Mouse (Mus musculus): Measurements from ENCODE around the gene Vmn1r104.
"Not testable (repeated sequence)": the region's sequence is repeated elsewhere in the genome, so short reads cannot be mapped to it uniquely, and the experiment has no call there.

Vmn1r104 gene

GRCm38 (mm10) chr7:20533537-20533936, at the start of gene Vmn1r104:
Gene Vmn1r104, plus strand, starts transcription at chr7:20533837.
- DNase-seq = not testable (repeated sequence)

- not testable (repeated sequence) for DNase-seq
Measured at GRCm38 (mm10) chr7:20510434-20510833, 23.2 kb upstream of the Vmn1r104 start, which contains the start of gene Vmn1r103. Gene Vmn1r103, minus strand, starts transcription at chr7:20510534.

DNA sequence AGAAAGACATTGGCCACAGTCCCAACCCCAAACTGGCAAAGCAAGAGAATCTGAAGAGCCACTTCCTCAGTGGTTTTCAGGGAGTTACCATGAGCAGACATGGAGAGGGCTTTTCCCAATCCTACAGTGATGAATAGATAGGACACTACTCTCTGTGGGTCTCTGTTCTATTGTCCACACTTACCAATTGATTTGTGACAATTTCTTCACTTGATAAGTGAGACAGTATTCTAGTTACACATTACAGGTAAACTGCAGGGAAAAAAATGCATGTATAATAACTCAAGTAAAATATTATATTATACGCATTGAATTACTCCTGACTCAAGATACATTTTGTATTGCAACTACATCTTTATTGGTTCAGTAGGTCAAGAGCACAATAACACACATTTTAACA, 12.0 kb downstream of the Vmn1r104 start, which contains the start of gene Gm5726:
Gm5726 (minus strand) TSS at position 101 of the 400 bp plus-strand sequence.
- not testable (repeated sequence) for DNase-seq

GRCm38 (mm10) chr7:20576141-20576540, 42.5 kb downstream of the Vmn1r104 start, which contains the start of gene Gm4141:
Gene Gm4141, minus strand, starts transcription at chr7:20576241.
- not testable (repeated sequence) for DNase-seq

All from cerebellum, adult 11 months (tissue).